Mouse (Mus musculus) cerebellum, adult 2 months (tissue): Measurements from ENCODE around the gene Sox8.

Source experiments
- CTCF ChIP-seq: fragments of 200-500 bp; IDR thresholded peaks from 2 replicates; pipeline ENCODE4 v1.5.1; 2011; ENCODE audit warnings: low read depth, mild to moderate bottlenecking, control low read depth, low read length, moderate library complexity, borderline replicate concordance; ENCODE audit not compliant: insufficient read depth
- POLR2A ChIP-seq: fragments of 200-500 bp; IDR thresholded peaks from 2 replicates; pipeline ENCODE4 v1.6.1; 2011; ENCODE audit warnings: low read length, control low read depth, borderline replicate concordance; ENCODE audit not compliant: insufficient read depth

DNA sequence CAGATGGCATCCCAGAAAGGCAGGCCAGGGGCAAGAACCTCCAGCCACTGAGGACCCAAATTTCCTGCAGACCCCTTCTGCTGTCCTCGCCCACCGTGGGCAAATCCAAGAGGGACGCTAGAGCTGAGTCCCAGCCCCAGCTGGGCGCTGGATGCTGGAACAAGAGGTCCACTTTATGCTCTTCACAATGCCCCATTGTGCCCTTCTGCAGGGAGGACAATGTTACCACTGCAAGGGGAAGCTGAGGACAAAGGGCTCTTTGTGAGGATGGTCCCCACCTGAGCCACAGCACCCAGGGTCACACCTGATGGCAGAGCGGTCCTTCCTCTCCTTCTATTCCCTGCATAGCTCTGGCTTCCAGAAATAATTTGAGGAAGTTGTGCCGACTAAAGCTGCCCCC lies 6.8 kb upstream of the Sox8 start:
- TF ChIP-seq CTCF (no peak), POLR2A (no peak)
